Mouse (Mus musculus): ENCODE measurements around the gene Casp8ap2.

Gene Casp8ap2

DNA sequence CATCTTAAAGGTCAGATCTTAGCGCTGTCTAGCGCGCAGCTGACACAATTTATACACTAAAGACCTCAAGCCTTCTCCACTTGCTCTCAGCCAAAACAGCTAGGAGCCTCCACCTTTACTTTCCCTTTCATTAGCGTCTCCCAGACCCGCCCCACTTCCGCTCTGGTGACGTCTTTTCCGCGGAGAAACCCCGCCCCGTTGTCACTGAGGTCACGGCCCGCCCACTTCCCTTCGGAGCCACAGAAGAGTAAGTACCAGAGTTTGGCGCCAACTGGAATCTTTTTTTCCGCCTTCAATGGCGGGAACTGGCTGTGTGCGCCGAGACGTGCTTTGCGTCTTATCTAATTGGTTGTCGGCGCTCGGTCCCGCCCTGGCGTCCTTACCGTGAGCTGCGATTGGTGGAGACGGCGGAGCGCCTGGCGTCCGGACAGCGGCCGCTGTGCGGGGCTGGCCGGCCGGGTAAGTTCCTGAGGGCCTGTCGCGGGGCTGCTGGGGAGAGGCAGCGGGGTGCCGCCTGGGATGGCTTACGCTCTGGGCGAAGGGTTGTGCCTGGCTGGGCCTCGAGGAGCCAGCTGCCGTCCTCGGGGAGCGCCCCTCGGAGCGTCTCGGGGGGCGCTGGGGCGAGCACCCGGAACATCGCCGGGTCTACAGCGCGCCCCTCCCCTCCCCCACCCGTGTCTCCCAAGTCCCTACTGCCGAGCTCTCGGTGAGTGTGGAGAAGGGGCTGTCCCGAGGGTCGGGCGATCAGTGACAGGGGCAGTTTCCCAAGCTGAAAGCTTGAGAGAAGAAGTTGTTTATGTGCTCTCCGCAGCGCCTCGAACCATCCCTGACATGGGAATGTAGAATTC lies at the start of gene Casp8ap2:
Casp8ap2 (plus strand) TSS at position 418 of the 848 bp plus-strand sequence.
- DNase-seq (ENCODE audit: low spot score in 2 of 2) = peak; percentile 99 to 100

DNA sequence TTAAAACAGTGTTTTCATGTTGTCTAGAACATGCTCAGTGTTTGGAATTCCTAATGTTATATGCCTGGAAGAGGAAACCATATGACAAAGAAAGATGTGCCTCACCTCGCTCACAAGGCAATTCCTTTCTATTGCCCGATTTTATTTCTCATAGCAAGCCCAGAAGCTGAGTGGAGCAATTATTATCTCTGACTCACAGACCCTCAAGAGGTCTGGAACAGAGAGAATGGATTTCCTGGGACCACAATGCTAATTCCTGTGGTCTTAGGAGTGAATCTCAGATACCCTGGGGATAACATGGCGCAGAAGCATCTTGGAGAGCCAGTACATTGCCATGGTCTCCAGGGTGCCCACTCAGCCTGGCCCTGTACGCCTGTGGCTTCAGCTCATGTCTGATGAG lies 46.2 kb upstream of the Casp8ap2 start:
- DNase-seq (ENCODE audit: low spot score in 2 of 2) = no peak

DNA sequence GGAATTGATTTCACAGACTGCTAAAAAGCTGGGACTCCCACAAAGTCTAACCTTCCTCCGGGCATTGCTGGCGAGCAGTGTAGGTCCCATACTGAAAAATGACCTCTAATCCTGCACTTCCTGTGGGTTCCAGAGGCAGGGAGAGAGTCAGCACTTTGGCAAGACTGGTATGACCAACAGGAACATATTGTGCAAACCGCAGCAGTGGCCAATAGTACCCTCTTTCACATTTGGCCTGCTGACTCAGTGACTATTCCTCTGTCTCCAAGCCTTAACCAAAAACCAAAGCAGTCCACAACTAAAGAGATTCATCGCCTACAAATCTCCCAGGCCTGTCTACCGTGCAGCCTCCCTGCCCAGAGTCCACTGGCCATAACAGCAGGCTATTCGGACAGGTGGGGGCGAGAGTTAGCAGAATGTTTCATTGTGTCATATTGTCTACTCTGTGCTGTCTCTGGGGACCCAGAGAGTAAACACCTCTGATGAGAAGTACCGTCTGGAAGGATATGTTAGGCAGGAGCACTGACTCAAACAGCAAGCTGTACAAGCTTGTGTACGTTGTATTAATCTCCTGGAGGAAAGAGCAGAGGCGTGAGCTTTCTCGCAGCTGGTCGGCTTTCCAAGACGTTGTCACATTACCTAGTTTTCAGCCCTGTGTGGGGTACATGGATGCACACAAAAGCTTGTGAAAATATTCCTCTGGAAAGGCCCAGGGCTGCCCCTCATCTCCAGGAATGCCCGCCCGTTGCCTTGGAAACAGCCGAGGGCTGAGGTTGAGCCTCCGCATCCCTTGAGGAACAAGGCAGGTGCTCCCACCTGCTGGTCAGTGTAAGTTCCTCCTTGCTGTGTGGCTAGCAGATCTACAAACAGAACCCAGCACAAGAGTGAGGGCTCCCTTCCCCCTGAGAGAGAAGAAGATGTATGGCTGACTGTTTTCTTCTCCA lies 45.0 kb upstream of the Casp8ap2 start:
- peak; percentile 54 to 62 for DNase-seq (ENCODE audit: low spot score in 2 of 2)

DNA sequence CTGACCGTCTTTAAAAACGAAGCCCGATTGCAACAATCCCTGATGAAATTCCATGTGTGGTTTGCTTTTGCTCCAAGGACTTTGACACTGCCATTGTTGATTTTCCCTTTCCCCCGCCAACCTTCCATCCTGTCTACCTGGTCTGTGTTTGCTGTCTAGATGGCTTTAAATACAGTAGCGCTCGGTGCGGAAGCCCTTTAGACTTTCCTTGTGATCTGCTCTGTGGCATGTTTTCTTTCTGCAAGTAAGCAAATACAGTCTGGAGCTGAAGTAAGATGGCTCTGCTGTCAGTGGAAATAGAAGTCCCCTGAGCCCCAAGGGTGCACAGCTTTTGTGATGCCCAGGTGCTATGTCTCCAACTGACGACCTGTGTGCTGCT lies 44.3 kb upstream of the Casp8ap2 start:
- no peak for DNase-seq (ENCODE audit: low spot score in 2 of 2)

DNA sequence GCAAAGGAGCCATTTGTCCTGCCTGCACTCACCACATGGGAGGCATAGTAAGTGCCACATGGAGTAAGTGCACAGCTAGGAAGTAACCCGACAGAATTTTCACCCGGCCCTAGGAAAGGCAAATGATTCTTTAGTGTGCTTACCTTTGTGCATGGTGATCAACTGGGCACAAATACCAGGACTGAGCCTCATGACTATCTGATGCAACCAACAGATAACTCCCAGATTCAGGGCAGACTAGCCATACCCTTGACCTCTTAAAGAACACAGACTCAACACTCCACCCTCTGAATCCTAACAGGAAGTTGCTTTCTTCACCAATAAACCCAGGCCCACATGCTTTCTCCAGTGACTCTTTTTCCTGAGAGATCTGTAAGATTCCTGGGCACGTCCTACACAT lies 43.8 kb upstream of the Casp8ap2 start:
- DNase-seq (ENCODE audit: low spot score in 2 of 2) = no peak

DNA sequence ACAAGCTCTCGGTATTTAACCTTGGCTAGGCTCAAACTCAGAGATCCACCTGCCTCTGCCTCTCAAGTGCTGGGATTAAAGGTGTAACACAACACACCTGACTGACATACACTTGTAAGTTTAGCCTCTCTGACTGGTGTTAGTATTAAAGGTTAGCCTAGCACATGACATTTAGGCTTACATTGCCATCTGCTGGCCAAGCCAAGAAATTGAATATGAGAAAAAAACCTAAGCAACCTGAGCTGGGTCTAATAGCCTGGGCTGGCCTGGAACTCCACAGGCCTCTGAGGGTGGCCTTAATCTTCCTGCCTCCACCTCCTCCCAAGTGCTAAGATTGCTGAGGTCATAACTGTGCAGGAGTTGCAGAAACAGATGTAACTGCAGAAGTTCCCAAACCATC lies 43.1 kb upstream of the Casp8ap2 start:
- DNase-seq (ENCODE audit: low spot score in 2 of 2) = peak; percentile 43 to 55

DNA sequence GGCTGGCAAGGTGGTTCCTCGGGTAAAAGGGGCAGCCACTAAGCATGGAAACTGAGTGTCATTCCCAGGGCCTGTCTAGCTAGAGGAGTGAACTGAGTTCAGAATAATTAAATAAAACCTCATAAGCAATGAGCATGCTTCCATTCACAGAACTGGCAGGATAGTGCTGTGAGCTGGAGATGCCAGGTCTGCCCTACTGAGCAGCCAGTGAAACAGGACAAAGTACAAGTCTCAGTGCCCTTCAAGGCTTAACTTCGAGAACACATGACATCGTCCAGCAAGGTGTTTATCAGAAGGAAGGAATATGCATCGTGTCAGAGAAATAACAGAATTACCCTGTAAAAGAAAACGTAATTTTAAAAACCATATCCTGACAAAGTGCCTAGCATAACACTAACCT lies 41.7 kb upstream of the Casp8ap2 start:
- DNase-seq (ENCODE audit: low spot score in 2 of 2) = no peak

DNA sequence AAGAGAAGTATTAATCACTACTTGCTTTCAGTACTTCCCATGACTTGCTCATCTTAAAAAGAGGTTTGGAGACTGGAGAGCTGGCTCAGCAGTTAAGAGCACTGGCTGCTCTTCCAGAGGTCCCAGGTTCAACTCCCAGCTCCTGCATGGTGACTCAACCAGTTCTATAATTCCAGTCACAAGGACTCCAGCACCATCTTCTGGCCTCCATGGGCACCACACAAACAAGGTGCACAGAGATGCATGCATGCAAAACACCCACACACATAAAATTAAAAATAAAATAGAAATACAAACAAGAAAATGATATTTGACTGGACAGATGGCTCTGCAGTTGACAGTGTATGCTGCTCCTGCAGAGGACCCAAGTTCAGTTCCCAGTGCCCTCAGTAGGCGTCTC lies 40.6 kb upstream of the Casp8ap2 start:
- no peak for DNase-seq (ENCODE audit: low spot score in 2 of 2)

DNA sequence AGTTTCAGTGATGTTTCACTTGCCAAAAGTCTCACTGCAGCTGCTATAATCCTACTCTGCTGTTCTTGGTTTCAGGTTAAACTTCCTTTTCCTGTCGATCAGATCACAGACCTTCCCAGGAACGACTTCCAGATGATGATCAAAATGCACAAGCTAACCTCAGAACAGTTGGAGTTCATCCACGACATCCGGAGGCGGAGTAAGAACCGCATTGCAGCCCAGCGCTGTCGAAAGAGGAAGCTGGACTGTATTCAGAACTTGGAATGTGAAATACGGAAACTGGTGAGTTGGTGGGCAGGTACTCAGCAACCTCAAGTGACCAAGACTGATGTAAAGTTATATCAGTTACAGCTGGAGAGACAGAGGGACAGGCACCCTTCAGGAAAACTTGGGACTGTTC lies 40.1 kb upstream of the Casp8ap2 start:
- DNase-seq (ENCODE audit: low spot score in 2 of 2) = no peak

DNA sequence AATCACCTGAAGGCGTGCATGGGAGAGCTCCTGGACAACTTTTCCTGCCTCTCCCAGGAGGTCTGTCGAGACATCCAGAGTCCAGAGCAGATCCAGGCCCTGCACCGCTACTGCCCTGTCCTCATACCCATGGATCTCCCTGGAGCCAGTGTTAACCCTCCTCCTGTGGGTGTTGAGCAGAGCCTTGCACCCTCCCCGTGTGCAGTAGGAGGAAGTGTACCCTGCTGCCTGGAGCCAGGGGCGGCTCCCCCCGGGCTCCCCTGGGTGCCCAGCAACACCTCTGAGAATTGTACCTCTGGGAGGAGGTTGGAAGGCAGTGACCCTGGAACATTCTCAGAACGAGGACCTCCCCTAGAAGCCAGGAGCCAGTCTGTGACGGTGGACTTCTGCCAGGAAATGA lies 35.4 kb upstream of the Casp8ap2 start:
- no peak for DNase-seq (ENCODE audit: low spot score in 2 of 2)

DNA sequence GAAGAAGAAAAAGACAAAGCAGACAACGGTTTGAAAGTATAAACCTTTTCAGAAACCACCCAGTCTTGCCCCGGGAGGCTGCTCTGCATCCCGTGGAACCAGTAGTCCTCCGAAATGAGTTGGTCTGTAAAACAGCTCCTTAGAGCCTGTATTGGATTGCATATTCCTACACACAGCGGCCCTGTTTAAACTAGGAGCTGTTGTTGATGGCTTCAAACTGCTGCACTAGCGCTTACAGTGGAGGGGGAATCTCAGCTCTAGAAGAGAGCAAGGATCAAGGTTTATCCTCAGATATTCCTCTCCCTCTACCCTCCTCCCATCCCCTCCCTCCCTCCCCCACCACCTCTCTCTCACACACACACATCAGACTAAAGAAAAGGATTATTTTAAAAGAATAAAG lies 31.1 kb upstream of the Casp8ap2 start:
- no peak for DNase-seq (ENCODE audit: low spot score in 2 of 2)

DNA sequence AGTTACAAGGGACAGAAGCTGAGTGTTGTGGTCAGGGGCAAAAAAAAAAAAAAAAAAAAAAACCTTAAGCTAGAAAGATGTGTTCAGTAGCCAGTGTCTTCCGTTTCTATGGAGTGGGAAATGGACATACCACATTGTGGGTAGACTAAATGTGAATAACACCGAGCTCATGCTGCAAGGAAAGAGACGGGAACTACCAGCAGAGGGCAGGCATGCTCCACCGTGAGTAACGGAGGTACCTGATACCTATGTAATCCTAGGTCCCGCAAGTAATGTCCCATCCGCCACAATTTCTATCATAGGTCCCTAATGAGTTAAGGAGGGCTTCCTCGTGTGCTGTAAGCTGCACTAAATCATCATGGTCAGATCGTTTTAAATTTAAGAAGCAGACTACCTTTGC lies 28.7 kb upstream of the Casp8ap2 start:
- DNase-seq (ENCODE audit: low spot score in 2 of 2) = peak in 1 of 2 experiments; percentile 27

DNA sequence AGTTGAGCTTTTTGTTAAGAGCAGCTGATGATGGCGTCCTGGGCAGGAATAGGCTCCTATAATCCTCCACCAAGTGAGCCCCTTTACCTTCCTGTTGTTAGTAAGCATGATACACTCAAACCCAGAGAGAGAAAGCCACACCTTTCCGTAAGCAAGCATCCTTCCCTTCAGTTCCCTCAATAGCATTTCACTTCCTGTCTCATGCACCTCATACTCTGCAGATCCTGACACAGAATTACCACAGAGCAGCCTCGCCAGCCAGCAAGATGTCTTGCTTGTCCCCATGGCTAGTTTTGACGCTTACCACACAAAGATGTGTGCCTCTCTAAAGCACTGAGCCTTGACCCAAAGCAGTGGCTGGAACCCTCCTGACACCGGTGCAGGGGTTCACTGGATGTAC lies 27.7 kb upstream of the Casp8ap2 start:
- DNase-seq (ENCODE audit: low spot score in 2 of 2) = no peak

DNA sequence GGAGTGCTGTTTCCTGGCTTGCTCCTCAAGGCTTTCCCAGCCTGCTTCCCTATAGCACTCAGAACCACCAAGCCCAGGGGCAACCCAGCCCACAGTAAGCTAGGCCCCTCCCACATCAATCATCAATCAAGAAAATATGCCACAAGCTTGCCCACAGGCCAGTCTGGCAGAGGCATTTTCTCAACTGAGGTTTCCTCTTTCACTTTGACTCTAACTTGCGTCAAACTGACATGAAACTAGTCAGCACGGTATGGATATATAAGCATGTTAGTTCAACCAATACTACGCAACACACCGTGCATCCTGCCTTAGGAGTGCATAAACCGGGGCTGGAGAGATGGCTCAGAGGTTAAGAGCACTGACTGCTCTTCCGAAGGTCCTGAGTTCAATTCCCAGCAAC lies 27.0 kb upstream of the Casp8ap2 start:
- no peak for DNase-seq (ENCODE audit: low spot score in 2 of 2)

DNA sequence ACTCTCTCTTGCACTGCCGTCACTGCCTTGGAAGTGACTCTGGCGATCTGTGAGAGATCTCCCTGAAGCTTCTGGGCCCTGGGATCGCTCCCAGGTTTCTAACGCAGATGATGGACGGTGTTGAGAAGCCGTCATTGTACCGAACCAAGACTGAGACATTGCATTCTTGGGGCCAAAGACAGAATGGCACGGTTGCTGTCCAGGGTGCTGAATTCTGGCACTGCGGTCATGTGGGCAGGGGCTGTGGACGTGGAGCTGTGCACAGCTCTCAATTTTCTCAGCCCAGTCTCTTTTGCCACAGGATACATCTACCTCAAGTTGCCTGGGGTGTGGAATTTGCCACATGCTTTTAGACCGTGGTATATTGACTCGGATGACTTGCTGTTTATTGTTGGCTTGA lies 14.1 kb upstream of the Casp8ap2 start:
- no peak for DNase-seq (ENCODE audit: low spot score in 2 of 2)

DNA sequence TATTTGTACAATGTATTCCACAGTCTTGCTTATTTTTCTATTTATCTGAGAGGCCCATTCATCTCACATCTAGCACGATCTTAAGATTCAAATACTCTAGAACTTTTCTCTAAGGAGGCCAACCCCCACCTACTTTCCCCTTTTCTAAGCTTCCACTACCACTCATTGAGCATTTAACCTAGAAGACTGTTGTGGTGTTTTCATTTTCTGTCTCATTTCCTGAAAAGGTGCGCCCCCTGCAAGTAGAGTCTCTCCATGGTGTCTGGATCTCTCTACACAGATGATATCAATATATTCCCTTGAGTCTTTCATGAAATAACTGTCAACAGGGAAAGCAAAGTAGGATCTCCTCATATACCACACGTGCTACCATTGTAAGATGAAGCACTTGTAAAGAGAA lies 12.6 kb upstream of the Casp8ap2 start, which contains the start of gene Gja10:
Gja10 (minus strand) TSS at position 101 of the 400 bp plus-strand sequence.
- no peak for DNase-seq (ENCODE audit: low spot score in 2 of 2)

DNA sequence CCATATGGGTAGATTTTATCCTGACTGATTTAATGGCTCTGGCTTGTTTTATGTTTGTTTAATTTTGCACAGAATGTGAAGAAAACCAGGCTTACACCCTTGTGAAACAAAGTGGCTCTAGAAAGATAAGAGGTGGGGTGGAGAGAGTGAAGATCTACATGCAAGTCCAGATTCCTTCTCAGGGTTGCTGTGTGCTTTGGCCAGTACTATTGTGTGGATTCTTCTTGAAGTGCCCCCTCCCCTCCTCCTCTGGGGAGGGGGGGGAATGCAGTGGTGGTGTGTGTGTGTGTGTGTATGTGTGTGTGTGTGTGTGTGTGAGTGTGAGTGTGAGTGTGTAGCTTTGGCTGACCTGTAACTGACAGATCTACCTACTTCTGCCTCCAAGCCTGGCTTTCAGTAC lies 6.4 kb downstream of the Casp8ap2 start:
- no peak for DNase-seq (ENCODE audit: low spot score in 2 of 2)

DNA sequence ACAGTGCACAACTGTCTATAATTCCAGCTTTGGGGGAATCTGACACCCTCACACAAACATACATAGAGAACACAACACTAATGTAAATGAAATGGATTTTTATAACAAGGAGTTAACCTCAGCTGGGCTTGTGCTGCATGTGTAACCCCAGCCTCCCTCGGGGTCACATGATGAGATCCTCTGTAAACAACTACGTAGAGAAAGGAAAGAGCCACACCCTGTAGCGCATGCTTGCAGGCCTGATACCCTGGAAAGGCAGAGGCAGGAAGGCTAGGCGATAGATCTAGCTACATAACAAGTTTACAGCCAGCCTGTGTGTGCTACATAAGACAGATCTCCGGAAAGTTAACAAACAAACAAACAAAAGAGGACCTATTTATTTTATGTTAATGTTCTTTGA lies 36.4 kb downstream of the Casp8ap2 start:
- DNase-seq (ENCODE audit: low spot score in 2 of 2) = no peak

DNA sequence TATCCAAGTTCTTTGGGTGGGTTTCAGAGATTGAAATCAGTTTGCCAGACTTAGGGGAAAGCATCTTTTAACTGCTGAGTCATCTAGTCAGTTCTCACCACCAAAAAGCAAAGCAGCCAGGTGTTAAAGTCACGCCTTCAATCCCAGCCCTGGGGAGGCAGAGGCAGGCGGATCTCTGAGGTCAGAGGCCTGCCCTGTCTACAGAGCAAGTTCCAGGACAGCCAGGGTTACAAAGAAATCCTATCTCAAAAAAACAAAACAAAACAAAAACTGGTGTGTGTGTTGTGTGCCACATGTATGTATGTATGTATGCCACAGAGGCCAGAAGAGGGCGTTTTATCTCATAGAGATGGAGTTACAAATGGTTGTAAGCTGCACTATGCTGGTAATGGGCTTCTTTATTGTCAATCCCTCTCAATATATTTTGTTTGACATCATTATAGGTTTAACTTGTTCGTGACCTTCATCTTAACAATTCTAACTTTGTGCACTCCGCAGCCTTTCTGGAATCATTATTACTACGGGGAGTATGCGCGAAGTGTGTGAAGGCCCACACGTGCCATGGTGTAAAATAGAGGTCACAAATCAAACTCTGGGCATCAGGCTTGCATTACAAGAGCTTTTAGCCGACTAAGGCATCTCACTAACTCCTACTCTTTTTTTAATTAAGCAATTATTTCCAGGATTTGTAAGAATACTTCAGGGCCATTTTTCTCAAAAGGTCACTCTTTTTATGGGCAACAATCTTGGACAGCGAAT lies 41.1 kb downstream of the Casp8ap2 start:
- DNase-seq (ENCODE audit: low spot score in 2 of 2) = peak in 1 of 2 experiments; percentile 10

DNA sequence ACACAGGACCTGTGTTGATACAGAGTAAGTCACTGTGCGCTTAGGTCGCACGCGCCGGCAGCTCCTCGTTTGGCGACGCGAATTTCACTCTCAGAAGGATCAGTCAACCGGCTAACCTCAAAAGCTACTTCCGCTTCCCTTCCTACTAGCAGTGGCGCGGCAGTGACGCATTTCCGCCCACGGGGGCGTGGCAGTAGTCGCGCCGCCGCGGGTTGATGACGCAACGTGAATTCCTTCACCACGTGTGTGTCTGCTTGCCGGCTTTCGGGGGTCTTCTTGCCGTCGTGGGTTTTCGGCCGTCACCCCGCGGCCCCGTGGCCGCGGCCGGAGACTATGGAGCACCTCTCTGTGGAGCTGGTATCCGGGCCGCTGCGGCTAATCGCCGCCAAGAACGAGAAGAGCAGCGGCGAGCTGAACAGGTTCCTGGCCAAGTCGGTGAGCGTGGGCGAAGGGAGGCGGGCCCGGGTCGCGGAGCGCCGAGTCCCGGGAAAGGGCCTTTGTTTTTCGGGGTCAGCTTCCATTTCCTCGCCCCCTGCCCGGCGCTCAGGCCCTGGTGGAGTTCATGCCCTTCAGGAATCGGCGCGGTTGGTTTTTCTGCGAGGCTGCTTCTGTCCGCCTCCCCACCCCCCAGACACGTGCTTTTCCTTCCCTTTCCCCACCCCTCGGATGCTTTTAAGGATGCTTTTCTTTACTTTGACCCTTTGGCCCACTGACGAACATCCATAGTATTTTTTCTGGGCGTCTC lies 41.8 kb downstream of the Casp8ap2 start, which contains the start of gene Mdn1:
Mdn1 (plus strand) TSS at position 202 of the 745 bp plus-strand sequence.
- peak; percentile 98 to 100 for DNase-seq (ENCODE audit: low spot score in 2 of 2)

DNA sequence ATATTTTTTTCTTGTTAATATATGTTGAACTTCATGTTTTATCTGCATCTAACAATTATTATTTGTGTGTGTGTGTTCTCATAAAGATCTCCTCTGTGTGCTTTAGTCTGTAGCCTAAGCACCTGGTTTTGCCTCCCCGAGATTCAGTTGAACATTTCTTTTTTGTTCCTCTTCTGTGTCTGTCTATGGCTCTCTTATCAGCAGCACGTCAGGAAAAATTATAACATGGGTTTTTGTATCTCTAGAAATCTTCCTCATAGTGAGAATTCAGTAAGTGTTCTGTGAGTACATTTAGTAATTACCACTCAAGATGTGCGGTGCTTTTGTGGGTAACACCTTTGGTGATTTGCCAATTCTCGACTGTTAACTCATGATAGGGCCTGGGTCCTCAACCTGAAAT lies 50.6 kb downstream of the Casp8ap2 start:
- DNase-seq (ENCODE audit: low spot score in 2 of 2) = no peak
